Mouse (Mus musculus) embryonic facial prominence, embryonic 10.5 days (tissue): ENCODE measurements around the gene Lclat1. TPM values are rescaled to one million over a fixed set of nuclear protein-coding genes. Genes with fewer than 3 reads are reported as not detected.
"Not testable (repeated sequence)": the region's sequence is repeated elsewhere in the genome, so short reads cannot be mapped to it uniquely, and the experiment has no call there.

Source experiments
- DNase-seq: peaks from one replicate; pipeline ENCODE4 v3.0.0-alpha.2; 2017; ENCODE audit warnings: low spot score
- H3K27ac ChIP-seq: fragments of 300-500 bp; sonication (generic); replicated peaks from 2 replicates; pipeline ENCODE4 v1.5.1; 2016; ENCODE audit warnings: mild to moderate bottlenecking
- H3K27me3 ChIP-seq: fragments of 300-500 bp; sonication (generic); replicated peaks from 2 replicates; pipeline ENCODE4 v1.6.1; 2016; ENCODE audit warnings: low read depth, mild to moderate bottlenecking; ENCODE audit not compliant: poor library complexity, severe bottlenecking
- H3K36me3 ChIP-seq: fragments of 300-500 bp; sonication (generic); replicated peaks from 2 replicates; pipeline ENCODE4 v1.6.1; 2016; ENCODE audit warnings: mild to moderate bottlenecking, moderate library complexity
- H3K4me1 ChIP-seq: fragments of 300-500 bp; sonication (generic); 2 replicates; pipeline ENCODE4 v1.6.1; 2016
- H3K4me3 ChIP-seq: fragments of 300-500 bp; sonication (generic); 2 replicates; pipeline ENCODE4 v1.5.1; 2016; ENCODE audit warnings: mild to moderate bottlenecking, moderate library complexity
- H3K9me3 ChIP-seq: fragments of 300-500 bp; sonication (generic); 2 replicates; pipeline ENCODE4 v1.6.1; 2016; ENCODE audit warnings: mild to moderate bottlenecking
- WGBS: fragments of 180-500 bp; shearing (Covaris S2); methylation state at CpG from one replicate; pipeline ENCODE4 v1.1.7; 2016; 5-methylcytosine and 5-hydroxymethylcytosine counted together
- polyA plus RNA-seq: library from polyadenylated mRNA; unstranded; fragments of >200 nt; fragmentation: Nextera tagmentation; extraction: Ambion mirVana; gene quantifications from 2 replicates; pipeline ENCODE4 v1.2.1, GENCODE M21; 2016

Gene Lclat1
- polyA plus RNA-seq, 1 experiment from 2014 or later = 11.3 TPM

- not testable (repeated sequence) for H3K36me3 ChIP-seq, H3K27ac ChIP-seq, H3K9me3 ChIP-seq, H3K4me1 ChIP-seq, H3K4me3 ChIP-seq, DNase-seq, H3K27me3 ChIP-seq
- 92% methylated on average over 5 of the region's 5 CpGs for WGBS
These were observed 151.5 kb downstream of the Lclat1 start for GRCm38 (mm10) chr17:73259258-73259657.

GRCm38 (mm10) chr17:73262558-73262957, 154.8 kb downstream of the Lclat1 start:
- peaks cover 7% of the 10 kb centered on the region for H3K4me1 ChIP-seq
- no peak for DNase-seq
- H3K27ac ChIP-seq = no peak overlapping the region
- no peaks in the 10 kb centered on the region for H3K9me3 ChIP-seq
- H3K27me3 ChIP-seq = no peaks in the 10 kb centered on the region
- 87% methylated on average over 2 of the region's 2 CpGs for whole genome bisulfite sequencing
- no peaks in the 10 kb centered on the region for H3K36me3 ChIP-seq
- no peak overlapping the region for H3K4me3 ChIP-seq

DNA sequence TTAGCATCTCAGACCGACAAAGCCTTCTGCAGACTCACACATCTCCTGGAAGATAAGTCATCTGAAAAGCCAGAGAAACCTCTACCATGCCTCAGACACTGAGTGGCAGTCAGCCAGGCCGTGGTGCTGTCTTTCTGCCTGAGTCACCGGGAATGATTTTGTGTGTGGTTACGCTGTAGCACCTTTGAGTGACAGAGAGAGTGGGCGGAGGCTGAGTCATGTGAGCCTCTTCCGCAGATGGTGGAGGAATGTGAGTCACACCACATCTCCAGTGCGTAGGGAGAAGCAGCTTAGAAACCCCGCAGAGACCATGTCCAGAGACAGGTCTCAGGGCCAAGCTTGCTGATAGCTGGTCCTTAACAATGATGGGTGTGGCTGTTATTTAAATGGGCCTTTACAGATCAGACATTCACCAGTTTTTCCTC, 155.3 kb downstream of the Lclat1 start:
- H3K4me3 ChIP-seq = no peak overlapping the region
- WGBS = 88% methylated on average over 8 of the region's 8 CpGs
- no peaks in the 10 kb centered on the region for H3K27me3 ChIP-seq
- DNase-seq = no peak
- no peaks in the 10 kb centered on the region for H3K9me3 ChIP-seq
- peaks cover 7% of the 10 kb centered on the region for H3K4me1 ChIP-seq
- no peak overlapping the region for H3K27ac ChIP-seq
- H3K36me3 ChIP-seq = no peaks in the 10 kb centered on the region

GRCm38 (mm10) chr17:73270871-73271796, 163.3 kb downstream of the Lclat1 start:
- DNase-seq = no peak
- Histone ChIP-seq H3K4me1 (no peaks in the 10 kb centered on the region), H3K36me3 (no peaks in the 10 kb centered on the region), H3K9me3 (no peaks in the 10 kb centered on the region), H3K4me3 (no peak overlapping the region), H3K27ac (no peak overlapping the region), H3K27me3 (no peaks in the 10 kb centered on the region)
- WGBS = 80% methylated on average over 15 of the region's 15 CpGs

DNA sequence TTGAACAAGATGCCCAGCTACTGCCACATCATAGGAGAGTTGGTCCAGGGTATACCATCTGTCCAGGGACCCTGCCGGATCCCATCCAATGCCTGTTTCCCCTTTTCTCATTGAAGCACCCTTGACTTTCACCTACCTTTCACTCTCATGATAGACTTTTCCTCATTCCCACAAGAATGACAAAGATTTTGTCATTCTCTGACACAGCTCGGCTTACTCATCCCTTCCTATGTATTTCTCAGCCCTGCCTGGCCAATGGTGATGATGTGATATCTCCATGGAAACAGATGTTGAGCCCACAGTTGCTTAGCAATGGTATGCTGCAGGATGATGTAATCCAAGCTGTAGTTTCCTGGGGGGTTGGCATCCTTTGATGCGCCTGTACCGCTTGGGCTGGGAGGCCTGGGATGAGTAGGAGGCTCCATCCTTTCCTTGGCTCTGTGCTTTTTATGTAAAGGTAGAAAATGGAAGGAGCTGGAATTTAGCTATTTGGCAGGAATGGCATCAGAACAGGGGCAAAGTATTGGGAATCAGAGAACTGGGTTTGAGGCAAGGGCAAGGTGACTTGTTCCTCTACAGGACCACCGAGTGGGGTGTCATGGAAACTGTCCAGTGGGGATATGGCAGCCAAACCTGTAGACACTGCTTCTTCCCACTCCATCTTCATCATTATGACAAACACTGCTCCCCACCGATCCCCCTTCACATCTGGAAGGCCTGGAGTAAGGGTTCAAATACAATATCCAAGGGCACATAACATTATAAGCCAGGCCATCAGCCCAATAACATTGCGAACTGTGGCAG, 164.2 kb downstream of the Lclat1 start:
- no peaks in the 10 kb centered on the region for H3K9me3 ChIP-seq
- H3K4me3 ChIP-seq = no peak overlapping the region
- H3K27me3 ChIP-seq = no peaks in the 10 kb centered on the region
- no peak overlapping the region for H3K27ac ChIP-seq
- no peak for DNase-seq
- H3K36me3 ChIP-seq = no peaks in the 10 kb centered on the region
- no peaks in the 10 kb centered on the region for H3K4me1 ChIP-seq
- 89% methylated on average over 7 of the region's 7 CpGs for WGBS

GRCm38 (mm10) chr17:73273809-73274208, 166.0 kb downstream of the Lclat1 start:
- no peaks in the 10 kb centered on the region for H3K4me1 ChIP-seq
- DNase-seq = no peak
- H3K27me3 ChIP-seq = no peaks in the 10 kb centered on the region
- no peaks in the 10 kb centered on the region for H3K9me3 ChIP-seq
- H3K27ac ChIP-seq = no peak overlapping the region
- WGBS = 83% methylated on average over 7 of the region's 7 CpGs
- H3K4me3 ChIP-seq = no peak overlapping the region
- no peaks in the 10 kb centered on the region for H3K36me3 ChIP-seq

- Histone ChIP-seq H3K4me1 (no peaks in the 10 kb centered on the region), H3K27me3 (no peaks in the 10 kb centered on the region), H3K4me3 (no peak overlapping the region), H3K9me3 (no peaks in the 10 kb centered on the region), H3K27ac (no peak overlapping the region), H3K36me3 (no peaks in the 10 kb centered on the region)
- 93% methylated on average over 10 of the region's 10 CpGs for WGBS
- no peak for DNase-seq
These were observed 167.3 kb downstream of the Lclat1 start for GRCm38 (mm10) chr17:73275066-73275465.

GRCm38 (mm10) chr17:73277770-73278169, 170.0 kb downstream of the Lclat1 start:
- no peak overlapping the region for H3K27ac ChIP-seq
- WGBS = 87% methylated on average over 4 of the region's 4 CpGs
- H3K27me3 ChIP-seq = no peaks in the 10 kb centered on the region
- no peak overlapping the region for H3K4me3 ChIP-seq
- no peaks in the 10 kb centered on the region for H3K9me3 ChIP-seq
- no peaks in the 10 kb centered on the region for H3K36me3 ChIP-seq
- H3K4me1 ChIP-seq = no peaks in the 10 kb centered on the region
- DNase-seq = no peak

- not testable (repeated sequence) for H3K36me3 ChIP-seq, H3K27me3 ChIP-seq, DNase-seq, H3K27ac ChIP-seq, H3K4me1 ChIP-seq, H3K9me3 ChIP-seq, H3K4me3 ChIP-seq
- WGBS = 48% methylated on average over 6 of the region's 6 CpGs
These were observed 174.9 kb downstream of the Lclat1 start for GRCm38 (mm10) chr17:73282702-73283101.

- H3K4me3 ChIP-seq = no peak overlapping the region
- no peaks in the 10 kb centered on the region for H3K27me3 ChIP-seq
- 34% methylated on average over 2 of the region's 2 CpGs for WGBS
- no peak for DNase-seq
- H3K9me3 ChIP-seq = no peaks in the 10 kb centered on the region
- peaks cover 5% of the 10 kb centered on the region for H3K4me1 ChIP-seq
- H3K27ac ChIP-seq = no peak overlapping the region
- H3K36me3 ChIP-seq = no peaks in the 10 kb centered on the region
These were observed 176.5 kb downstream of the Lclat1 start for GRCm38 (mm10) chr17:73284301-73284700.
